Mouse (Mus musculus): ENCODE data around the gene Olfr584.

Olfr584 gene

DNA sequence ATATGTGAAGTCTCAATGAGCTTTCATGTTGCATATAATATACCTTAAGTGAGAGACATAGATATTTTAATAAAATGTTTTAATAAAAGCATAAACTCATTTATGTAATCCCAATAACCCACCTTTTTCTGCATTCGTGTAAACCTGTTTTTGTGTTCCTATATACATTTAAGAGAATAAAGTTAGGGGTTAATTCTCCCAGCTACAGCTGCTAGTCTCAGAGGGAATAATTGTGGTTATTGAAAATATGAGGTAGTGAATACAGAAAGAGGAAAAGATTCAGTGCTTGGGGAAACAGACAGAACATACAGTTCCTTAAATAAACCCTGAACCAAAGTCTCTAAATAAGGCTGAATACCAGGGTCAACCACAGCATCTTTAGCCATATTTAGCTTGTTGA, at the start of gene Olfr584:
Gene Olfr584 (plus strand): TSS at position 301 of the 400 bp plus-strand sequence.
- no peaks in the 10 kb centered on the region for H3K27me3 ChIP-seq (ENCODE audit: control insufficient read depth, insufficient read depth, low read length, poor library complexity, severe bottlenecking)
- no peaks in the 10 kb centered on the region for H3K36me3 ChIP-seq (ENCODE audit: control insufficient read depth, insufficient read depth, low read length, poor library complexity, severe bottlenecking)
- no peak for DNase-seq (ENCODE audit: low read depth, low spot score)

DNA sequence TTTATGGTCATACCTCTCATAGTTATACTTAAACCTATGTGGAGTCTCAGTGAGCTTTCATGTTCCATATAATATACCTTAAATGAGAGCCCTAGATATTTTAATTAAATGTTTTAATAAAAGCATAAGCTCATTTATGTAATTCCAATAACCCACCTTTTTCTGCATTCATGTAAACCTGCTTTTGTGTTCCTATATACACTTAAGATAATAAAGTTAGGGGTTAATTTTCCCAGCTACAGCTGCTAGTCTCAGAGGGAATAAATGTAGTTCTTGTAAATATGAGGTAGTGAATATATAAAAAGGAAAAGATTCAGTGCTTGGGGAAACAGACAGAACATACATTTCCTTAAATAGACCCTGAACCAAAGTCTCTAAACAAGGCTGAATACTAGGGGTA, 44.0 kb upstream of the Olfr584 start, which contains the start of gene Olfr582:
Gene Olfr582 (plus strand): TSS at position 301 of the 400 bp plus-strand sequence.
- Histone ChIP-seq H3K27me3 (ENCODE audit: control insufficient read depth, insufficient read depth, low read length, poor library complexity, severe bottlenecking) (no peaks in the 10 kb centered on the region), H3K36me3 (ENCODE audit: control insufficient read depth, insufficient read depth, low read length, poor library complexity, severe bottlenecking) (no peaks in the 10 kb centered on the region)
- DNase-seq (ENCODE audit: low read depth, low spot score), result no peak

DNA sequence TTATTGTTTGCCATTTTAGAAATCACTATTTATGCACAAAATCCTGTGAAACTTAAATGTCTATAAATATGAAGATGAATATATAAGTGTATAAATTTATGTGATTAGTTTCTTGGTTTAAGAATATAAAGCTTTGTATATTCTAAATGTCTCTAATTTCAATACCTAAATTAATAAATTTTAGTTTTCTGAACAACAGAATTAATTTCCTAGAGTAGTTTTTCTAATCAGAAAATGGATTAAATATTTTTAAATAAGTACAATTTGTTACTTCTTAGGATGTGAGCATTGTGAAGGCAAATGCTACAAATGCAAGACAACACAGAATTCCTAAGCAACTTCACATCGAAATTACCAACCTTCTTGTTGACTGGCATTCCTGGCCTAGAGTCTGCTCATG, 30.7 kb upstream of the Olfr584 start, which contains the start of gene Olfr583:
Gene Olfr583 (plus strand): TSS at position 301 of the 400 bp plus-strand sequence.
- no peaks in the 10 kb centered on the region for H3K36me3 ChIP-seq (ENCODE audit: control insufficient read depth, insufficient read depth, low read length, poor library complexity, severe bottlenecking)
- no peak for DNase-seq (ENCODE audit: low read depth, low spot score)
- no peaks in the 10 kb centered on the region for H3K27me3 ChIP-seq (ENCODE audit: control insufficient read depth, insufficient read depth, low read length, poor library complexity, severe bottlenecking)

DNA sequence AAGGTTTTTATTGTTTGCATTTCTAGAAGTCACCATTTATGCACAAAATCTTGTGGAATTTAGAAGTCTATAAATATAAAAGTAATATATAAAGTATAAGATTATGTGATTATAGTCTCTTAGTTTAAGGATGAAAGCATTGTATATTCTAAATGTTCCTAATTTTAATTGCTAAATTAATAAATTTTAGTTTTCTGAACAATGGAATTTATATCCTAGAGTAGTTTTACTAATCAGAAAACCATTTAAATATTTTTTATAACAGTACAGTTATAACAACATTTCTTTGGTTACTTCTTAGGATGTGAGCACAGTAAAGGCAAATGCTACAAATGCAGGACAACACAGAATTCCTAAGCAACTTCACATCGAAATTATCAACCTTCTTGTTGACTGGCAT, 15.7 kb downstream of the Olfr584 start, which contains the start of gene Olfr585:
Gene Olfr585 (plus strand): TSS at position 301 of the 400 bp plus-strand sequence.
- H3K36me3 ChIP-seq (ENCODE audit: control insufficient read depth, insufficient read depth, low read length, poor library complexity, severe bottlenecking), result no peaks in the 10 kb centered on the region
- no peaks in the 10 kb centered on the region for H3K27me3 ChIP-seq (ENCODE audit: control insufficient read depth, insufficient read depth, low read length, poor library complexity, severe bottlenecking)
- no peak for DNase-seq (ENCODE audit: low read depth, low spot score)

DNA sequence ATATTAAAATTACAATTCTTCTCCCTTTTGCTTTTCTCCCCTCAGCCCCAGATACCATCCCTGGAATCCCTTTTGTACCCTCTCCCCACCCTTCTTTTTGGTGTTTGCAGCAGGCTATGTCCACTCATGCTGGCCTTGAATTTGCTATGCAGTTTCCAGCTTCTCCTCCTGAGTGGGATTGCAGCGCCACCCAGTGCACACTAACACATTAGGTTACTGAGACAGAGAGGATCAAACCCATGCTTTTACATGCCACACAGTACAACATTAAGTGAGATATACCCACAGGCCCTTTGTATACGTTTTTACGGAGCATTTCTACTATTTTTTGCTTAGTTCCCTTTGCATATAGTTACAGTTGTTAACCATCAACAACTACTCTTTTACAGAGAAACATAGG, 37.7 kb downstream of the Olfr584 start:
- no peaks in the 10 kb centered on the region for H3K27me3 ChIP-seq (ENCODE audit: control insufficient read depth, insufficient read depth, low read length, poor library complexity, severe bottlenecking)
- no peak for DNase-seq (ENCODE audit: low read depth, low spot score)
- H3K36me3 ChIP-seq (ENCODE audit: control insufficient read depth, insufficient read depth, low read length, poor library complexity, severe bottlenecking), result no peaks in the 10 kb centered on the region

DNA sequence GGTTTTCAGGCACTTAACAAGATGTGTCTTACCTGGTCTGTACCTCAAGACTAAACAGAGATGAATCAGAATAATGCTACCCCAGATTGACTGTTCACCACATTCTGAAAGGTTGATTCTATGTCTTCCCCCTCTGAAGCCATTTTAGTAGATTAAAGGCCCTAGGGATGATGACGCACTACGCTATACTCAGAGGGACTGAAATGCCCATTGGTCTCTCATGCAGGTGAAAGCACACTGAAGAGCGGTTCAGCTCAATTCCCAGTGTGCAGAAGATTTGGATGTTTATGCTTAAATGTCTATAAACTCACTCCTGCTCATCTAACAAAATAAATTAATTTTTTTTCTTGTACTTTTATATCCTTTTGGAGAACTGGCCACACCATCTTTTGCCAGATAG, 43.9 kb downstream of the Olfr584 start, which contains the start of gene Olfr586:
Gene Olfr586 (minus strand): TSS at position 101 of the 400 bp plus-strand sequence.
- Histone ChIP-seq H3K27me3 (ENCODE audit: control insufficient read depth, insufficient read depth, low read length, poor library complexity, severe bottlenecking) (no peaks in the 10 kb centered on the region), H3K36me3 (ENCODE audit: control insufficient read depth, insufficient read depth, low read length, poor library complexity, severe bottlenecking) (no peaks in the 10 kb centered on the region)
- no peak for DNase-seq (ENCODE audit: low read depth, low spot score)
